Mouse (Mus musculus) testis, adult 2 months (tissue): ENCODE results near the gene Mfsd14a. TPM values are rescaled to one million over a fixed set of nuclear protein-coding genes. Genes with fewer than 3 reads are reported as not detected.

Experiments used
- H3K27ac ChIP-seq: fragments of 200-500 bp; 2 replicates; pipeline ENCODE4 v1.5.1; 2012; ENCODE audit warnings: low read depth, low read length; ENCODE audit not compliant: control insufficient read depth, insufficient read depth
- H3K27me3 ChIP-seq: fragments of 200-500 bp; 2 replicates; pipeline ENCODE4 v1.6.1; 2012; ENCODE audit warnings: mild to moderate bottlenecking, low read length, moderate library complexity; ENCODE audit not compliant: control insufficient read depth, insufficient read depth
- H3K36me3 ChIP-seq: fragments of 200-500 bp; 2 replicates; pipeline ENCODE4 v1.6.1; 2012; ENCODE audit warnings: mild to moderate bottlenecking, low read length; ENCODE audit not compliant: control insufficient read depth, insufficient read depth
- H3K4me1 ChIP-seq: fragments of 200-500 bp; 2 replicates; pipeline ENCODE4 v1.6.1; 2012; ENCODE audit warnings: low read length; ENCODE audit not compliant: control insufficient read depth, insufficient read depth
- H3K4me3 ChIP-seq: fragments of 200-500 bp; 2 replicates; pipeline ENCODE4 v1.5.1; 2012; ENCODE audit warnings: low read depth, mild to moderate bottlenecking, low read length, moderate library complexity, mixed read lengths; ENCODE audit not compliant: control insufficient read depth
- CTCF ChIP-seq: fragments of 200-500 bp; IDR thresholded peaks from 2 replicates; pipeline ENCODE4 v1.5.1; 2012; ENCODE audit warnings: low read depth, mild to moderate bottlenecking, inconsistent platforms, low read length, moderate library complexity; ENCODE audit not compliant: control insufficient read depth, insufficient read depth, insufficient replicate concordance
- POLR2A ChIP-seq: fragments of 200-500 bp; IDR thresholded peaks from 2 replicates; pipeline ENCODE4 v1.6.1; 2012; ENCODE audit warnings: low read depth, mild to moderate bottlenecking, inconsistent platforms, low read length, moderate library complexity; ENCODE audit not compliant: control insufficient read depth
- polyA plus RNA-seq: library from polyadenylated mRNA; depleted of rRNA; stranded (reverse); fragments of >200 nt; gene quantifications from 2 replicates; pipeline ENCODE4 v1.2.3, GENCODE M21; 2012

Gene Mfsd14a
- polyA plus RNA-seq, 1 experiment, result 145 TPM

DNA sequence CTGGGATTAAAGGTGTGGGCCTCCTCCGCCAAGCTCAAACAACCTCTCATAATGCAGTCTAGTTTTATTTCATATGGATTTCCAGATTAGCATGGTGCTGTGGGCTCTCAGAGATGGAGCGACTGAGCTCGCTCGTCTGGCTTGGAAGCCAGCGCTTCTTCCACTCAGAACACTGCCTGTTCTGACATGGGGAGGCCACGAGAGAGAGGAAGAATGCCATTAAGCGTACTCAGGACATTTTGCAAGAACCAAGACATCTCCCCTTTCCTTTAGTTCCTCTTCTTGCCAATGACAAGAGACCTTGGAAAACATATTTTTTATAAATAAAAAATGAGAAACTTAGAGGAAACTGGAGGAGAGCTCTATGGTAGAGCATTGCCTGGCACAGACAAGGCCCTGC lies 13.7 kb downstream of the Mfsd14a start:
- Histone ChIP-seq H3K27me3 (no peaks in the 10 kb centered on the region), H3K4me1 (no peaks in the 10 kb centered on the region; the same call in 1 of the 2 replicates), H3K36me3 (peaks cover 1% of the 10 kb centered on the region; the same call in 1 of the 2 replicates), H3K4me3 (no peak overlapping the region), H3K27ac (no peak overlapping the region)
- TF ChIP-seq POLR2A (no peak), CTCF (no peak)

DNA sequence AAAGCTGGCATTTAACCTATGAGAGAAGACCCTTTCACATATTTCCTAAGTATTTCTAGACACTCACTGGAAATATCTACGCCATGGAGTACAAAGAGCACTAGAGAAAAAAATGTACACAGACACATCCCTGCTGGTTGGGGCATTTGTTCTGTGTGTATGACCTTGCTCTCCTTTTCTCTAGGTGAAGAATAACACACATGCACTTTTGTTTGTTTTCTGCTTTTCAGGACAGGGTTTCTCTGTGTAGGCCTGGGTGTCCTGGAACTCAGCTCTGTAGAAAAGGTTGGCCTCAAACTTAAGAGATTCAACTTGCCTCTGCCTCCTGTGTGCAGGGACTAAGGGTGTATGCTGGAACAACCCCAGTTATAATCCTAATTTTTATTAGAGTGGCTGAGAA lies 16.1 kb downstream of the Mfsd14a start:
- peak overlapping the region; percentile 61; the same call in 1 of the 2 replicates for H3K4me3 ChIP-seq
- H3K27me3 ChIP-seq, result no peaks in the 10 kb centered on the region
- TF ChIP-seq POLR2A (no peak), CTCF (no peak)
- H3K36me3 ChIP-seq, result peaks cover 2% of the 10 kb centered on the region; the same call in 1 of the 2 replicates
- H3K4me1 ChIP-seq, result no peaks in the 10 kb centered on the region; the same call in 1 of the 2 replicates
- no peak overlapping the region for H3K27ac ChIP-seq

DNA sequence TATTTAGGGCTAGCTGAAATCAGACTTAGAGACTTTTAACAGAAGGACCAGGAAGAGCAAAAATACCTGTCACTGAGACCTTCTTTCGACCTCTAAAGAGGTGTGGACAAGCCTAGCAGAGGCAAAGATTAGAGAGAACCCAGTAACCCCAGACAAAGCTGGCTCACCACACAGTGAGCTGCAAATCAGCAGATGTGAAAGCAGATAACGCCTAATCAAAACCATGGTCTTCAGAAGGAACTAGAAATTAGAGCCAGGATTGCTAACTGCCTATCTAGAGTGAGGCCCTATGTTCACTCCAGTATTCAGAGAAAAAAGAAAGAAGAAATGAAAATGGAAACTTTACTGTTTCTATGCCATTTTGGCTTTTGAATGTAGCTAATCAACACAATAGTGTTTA lies 20.1 kb downstream of the Mfsd14a start:
- H3K27ac ChIP-seq, result no peak overlapping the region
- H3K4me3 ChIP-seq, result no peak overlapping the region
- no peaks in the 10 kb centered on the region for H3K4me1 ChIP-seq
- H3K36me3 ChIP-seq, result peaks cover 7% of the 10 kb centered on the region
- TF ChIP-seq POLR2A, result no peak
- H3K27me3 ChIP-seq, result no peaks in the 10 kb centered on the region

DNA sequence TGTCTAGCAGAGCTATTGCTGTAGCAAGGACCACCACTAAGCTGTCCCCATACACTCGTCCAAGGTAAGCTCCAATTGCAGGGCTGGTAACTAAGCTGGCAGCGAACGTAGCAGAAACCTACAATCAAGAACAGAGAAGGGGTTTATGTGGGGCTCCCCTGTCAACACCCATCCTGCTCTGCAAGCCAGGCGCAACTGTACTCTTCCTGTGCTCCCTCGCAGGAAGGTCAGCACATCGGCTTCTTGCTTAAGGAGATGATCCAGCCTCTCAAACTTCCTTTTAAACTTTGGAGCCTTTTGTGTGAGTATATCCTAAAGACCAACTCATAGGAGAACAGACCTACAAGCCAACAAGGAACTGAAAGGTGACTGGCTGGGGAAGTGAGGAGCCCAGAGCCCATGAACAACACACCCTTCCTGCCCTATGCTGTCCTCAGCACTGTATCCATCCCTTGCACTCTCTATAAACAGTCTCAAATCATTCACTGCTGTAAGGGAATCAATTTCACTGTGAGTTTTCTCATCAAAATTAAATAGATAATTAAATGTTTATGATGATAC lies 20.6 kb downstream of the Mfsd14a start:
- TF ChIP-seq POLR2A (no peak), CTCF (no peak)
- Histone ChIP-seq H3K36me3 (peaks cover 7% of the 10 kb centered on the region), H3K27ac (no peak overlapping the region), H3K4me3 (no peak overlapping the region), H3K27me3 (no peaks in the 10 kb centered on the region), H3K4me1 (no peaks in the 10 kb centered on the region)

DNA sequence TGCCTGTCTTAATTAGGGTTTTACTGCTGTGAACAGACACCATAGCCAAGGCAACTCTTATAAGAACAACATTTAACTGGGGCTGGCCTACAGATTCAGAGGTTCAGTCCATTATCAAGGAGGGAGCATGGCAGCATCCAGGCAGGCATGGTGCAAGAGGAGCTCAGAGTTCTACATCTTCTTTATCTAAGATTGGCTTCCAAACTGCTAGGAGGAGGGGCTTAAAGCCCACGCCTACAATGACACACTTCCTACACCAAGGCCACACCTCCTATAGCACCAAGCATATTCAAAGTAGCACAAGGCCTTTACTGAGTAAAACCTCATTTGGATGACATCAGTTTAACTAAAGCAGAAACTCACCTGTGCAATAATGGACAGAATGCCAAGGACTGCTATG lies 22.5 kb downstream of the Mfsd14a start:
- TF ChIP-seq CTCF, result no peak
- no peak for TF ChIP-seq POLR2A
- no peak overlapping the region for H3K4me3 ChIP-seq
- H3K27ac ChIP-seq, result no peak overlapping the region
- H3K36me3 ChIP-seq, result peaks cover 6% of the 10 kb centered on the region
- H3K4me1 ChIP-seq, result no peaks in the 10 kb centered on the region
- H3K27me3 ChIP-seq, result no peaks in the 10 kb centered on the region

DNA sequence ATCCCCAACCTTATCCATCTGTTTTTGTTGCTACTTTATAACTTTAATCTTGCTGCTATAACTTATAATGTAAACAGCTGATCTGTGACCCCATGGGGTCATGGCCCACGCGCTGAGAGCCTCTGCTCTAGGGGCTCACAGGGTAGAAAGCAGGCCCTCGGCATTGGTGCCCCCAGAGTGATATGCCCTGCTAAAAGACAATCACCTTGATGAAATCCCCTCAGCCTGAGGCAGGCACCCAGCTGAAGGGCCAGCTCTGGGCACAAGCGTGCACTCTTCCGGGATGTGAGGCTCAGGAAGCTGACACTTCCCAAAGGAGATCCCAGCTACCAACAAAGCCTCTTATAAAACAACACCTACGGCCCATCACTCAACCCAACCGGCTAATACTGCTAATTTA lies 23.9 kb downstream of the Mfsd14a start:
- no peak overlapping the region for H3K27ac ChIP-seq
- no peaks in the 10 kb centered on the region for H3K27me3 ChIP-seq
- no peak overlapping the region for H3K4me3 ChIP-seq
- H3K4me1 ChIP-seq, result no peaks in the 10 kb centered on the region
- TF ChIP-seq POLR2A (no peak), CTCF (no peak)
- H3K36me3 ChIP-seq, result peaks cover 6% of the 10 kb centered on the region

DNA sequence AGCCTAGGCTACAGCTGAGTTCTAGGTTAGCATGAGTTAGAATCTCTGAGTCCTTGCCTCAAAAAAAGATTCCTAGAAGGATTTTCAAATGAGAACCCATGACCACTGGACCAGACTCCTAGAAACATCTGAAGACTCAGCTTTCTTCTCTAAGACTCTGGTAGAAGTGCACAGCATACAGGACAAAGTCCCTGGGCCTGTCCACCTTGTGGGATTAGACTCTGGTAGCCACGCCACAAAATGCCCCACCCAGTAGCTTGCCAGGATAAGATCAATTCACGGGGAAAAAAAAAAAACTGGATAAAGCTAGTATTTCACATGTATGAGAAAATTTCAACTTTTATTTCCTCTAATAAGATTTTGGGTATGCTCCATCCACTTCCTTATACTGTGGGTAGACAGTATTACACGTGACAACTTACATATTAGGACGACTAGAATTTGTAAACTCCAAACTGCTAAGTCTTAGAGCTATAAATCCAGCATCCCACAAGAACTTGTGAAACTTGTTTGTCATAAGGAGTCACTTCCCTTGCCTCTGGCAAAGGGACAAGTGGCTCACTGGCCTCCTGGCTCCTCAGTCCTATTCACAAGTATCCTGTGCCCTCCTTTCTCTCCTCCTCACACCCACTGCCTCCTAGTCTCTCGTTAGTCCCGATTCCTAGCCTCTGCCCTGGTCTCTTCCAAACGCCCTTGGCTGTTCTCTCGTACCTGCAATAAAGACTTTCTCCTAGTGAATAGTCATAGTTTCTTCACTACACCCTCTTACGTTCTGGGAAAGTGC lies 24.6 kb downstream of the Mfsd14a start:
- Histone ChIP-seq H3K36me3 (peaks cover 6% of the 10 kb centered on the region), H3K4me3 (no peak overlapping the region), H3K4me1 (no peaks in the 10 kb centered on the region), H3K27me3 (no peaks in the 10 kb centered on the region), H3K27ac (no peak overlapping the region)
- TF ChIP-seq POLR2A (no peak), CTCF (no peak)

DNA sequence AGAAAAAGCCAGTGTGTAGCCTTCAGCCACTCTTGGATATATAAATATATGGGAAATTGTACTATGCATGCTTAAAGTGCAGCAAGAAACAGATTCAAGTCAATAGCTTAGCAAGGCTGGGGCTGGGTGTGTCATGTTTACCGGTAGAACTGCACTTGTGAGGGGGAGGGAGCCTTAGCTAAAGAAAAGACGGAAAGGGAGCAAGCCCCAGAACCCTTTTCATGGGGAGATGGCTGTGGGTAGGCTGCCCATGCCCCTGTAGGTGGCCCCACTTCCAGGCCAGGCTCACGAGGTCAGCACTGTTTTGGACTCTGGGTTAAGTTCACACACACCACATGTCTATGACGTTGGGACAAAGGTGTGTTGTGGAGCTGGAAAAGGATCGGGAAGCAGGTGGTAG lies 26.7 kb downstream of the Mfsd14a start:
- no peaks in the 10 kb centered on the region for H3K4me1 ChIP-seq
- peaks cover 5% of the 10 kb centered on the region for H3K36me3 ChIP-seq
- TF ChIP-seq POLR2A (no peak), CTCF (no peak)
- H3K27ac ChIP-seq, result no peak overlapping the region
- H3K27me3 ChIP-seq, result no peaks in the 10 kb centered on the region
- H3K4me3 ChIP-seq, result no peak overlapping the region
